Mouse (Mus musculus): ENCODE results near the gene Gm8369. TPM values are rescaled to one million over a fixed set of nuclear protein-coding genes. Genes with fewer than 3 reads are reported as not detected.
"Not testable (repeated sequence)": the region's sequence is repeated elsewhere in the genome, so short reads cannot be mapped to it uniquely, and the experiment has no call there.

Gene Gm8369
- 1 to 10 TPM; 1.3 to 1.5 TPM for total RNA-seq (2021)
- long read RNA-seq, experiment 1, result 0 reads
- long read RNA-seq, experiment 2, result 0 reads

DNA sequence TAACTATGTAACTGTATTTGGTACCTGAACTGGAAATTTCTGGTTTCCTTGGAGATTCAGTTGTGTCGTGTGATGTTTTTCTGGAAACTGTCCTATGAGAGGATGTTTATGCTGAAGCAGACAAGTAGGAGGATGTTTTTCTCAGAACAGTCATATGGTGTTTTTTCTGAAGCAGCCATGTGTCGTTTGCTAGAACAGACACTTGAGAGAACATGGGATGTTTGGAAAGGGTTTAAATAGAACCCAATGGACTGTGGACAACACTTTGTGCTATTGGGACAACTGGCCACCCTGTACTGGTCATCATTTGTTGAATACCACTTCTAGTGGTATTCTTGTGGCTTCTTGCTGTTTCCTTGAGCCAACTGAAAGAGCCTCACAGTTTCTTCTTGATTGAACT, at the start of gene Gm8369:
Gene Gm8369 (plus strand): TSS at position 193 of the 400 bp plus-strand sequence.
- Histone ChIP-seq H3K4me3 (no peak within 1 kb of the TSS), H3K27ac (peak within 1 kb of the TSS; percentile 70)
- TF ChIP-seq CTCF (IDR thresholded peaks at IDR 0.05), result no peak

DNA sequence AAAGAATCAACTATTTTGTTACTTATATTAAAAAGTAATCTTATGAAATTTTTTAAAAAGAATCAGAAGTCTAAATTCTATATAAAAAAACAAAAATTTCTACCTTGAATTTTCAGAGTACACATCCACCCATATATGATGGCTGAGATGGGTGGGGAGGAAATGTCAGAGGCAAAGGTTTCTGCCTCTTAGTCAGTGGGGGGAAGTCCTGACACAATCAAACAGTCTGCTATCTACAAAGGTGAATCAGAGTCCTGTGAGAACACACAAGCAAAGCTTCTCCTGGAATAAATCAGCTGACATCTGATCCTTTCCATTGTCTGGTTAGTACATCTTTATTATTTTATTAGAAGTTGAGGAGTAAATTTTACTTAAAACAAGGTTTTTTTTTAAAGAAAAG, 42.4 kb upstream of the Gm8369 start, which contains the start of gene Ms4a4b:
Gene Ms4a4b (plus strand): TSS at position 216 of the 400 bp plus-strand sequence.
- DNase-seq (ENCODE audit: extremely low spot score in 1 of 2, low spot score in 2 of 2), result no peak
- Histone ChIP-seq H3K27ac (no peak within 1 kb of the TSS), H3K4me3 (no peak within 1 kb of the TSS)
- TF ChIP-seq CTCF (IDR thresholded peaks at IDR 0.05), result no peak
- intact Hi-C loops (cut with DNase I), result no loop called here

More for the DNA sequence above, at the start of gene Gm8369:
- intact Hi-C loops (cut with DNase I), result no loop called here
- no peak for DNase-seq (ENCODE audit: extremely low spot score in 1 of 2, low spot score in 2 of 2)

GRCm38 (mm10) chr19:11443964-11444363, 41.8 kb upstream of the Gm8369 start:
- Histone ChIP-seq H3K27ac (no peak overlapping the region), H3K4me3 (no peak overlapping the region)
- intact Hi-C loops (cut with DNase I), result no loop called here
- DNase-seq (ENCODE audit: extremely low spot score in 1 of 2, low spot score in 2 of 2), result no peak
- no peak for TF ChIP-seq CTCF (IDR thresholded peaks at IDR 0.05)

DNA sequence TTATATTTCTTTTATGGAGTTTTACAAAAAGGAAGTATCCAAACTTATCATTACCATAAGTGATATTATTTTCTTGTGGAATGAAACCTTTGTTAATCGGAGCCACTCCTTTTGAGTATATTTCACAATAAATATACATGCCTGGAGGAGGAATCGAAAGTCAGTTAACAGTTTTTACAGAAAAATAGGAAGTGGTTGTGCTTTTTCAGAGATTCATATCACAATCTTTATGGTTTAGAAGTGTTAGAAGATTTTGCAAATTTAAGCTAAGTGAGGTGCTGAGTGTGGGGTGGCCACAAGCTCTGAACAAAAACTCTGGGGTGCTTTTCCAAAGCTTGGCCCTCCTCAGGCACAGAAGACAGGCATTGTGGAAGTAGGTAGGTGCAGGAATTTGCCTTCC, 38.5 kb upstream of the Gm8369 start:
- TF ChIP-seq CTCF (IDR thresholded peaks at IDR 0.05), result no peak
- no peak overlapping the region for H3K4me3 ChIP-seq
- no peak for DNase-seq (ENCODE audit: extremely low spot score in 1 of 2, low spot score in 2 of 2)
- intact Hi-C loops (cut with DNase I), result no loop called here
- H3K27ac ChIP-seq, result no peak overlapping the region

GRCm38 (mm10) chr19:11459041-11459440, 26.7 kb upstream of the Gm8369 start:
- intact Hi-C loops (cut with DNase I); H3K27ac ChIP-seq; DNase-seq (ENCODE audit: extremely low spot score in 1 of 2, low spot score in 2 of 2); H3K4me3 ChIP-seq: not testable (repeated sequence)

GRCm38 (mm10) chr19:11464795-11465194, 20.9 kb upstream of the Gm8369 start:
- DNase-seq (ENCODE audit: extremely low spot score in 1 of 2, low spot score in 2 of 2); H3K4me3 ChIP-seq; intact Hi-C loops (cut with DNase I); H3K27ac ChIP-seq: not testable (repeated sequence)

DNA sequence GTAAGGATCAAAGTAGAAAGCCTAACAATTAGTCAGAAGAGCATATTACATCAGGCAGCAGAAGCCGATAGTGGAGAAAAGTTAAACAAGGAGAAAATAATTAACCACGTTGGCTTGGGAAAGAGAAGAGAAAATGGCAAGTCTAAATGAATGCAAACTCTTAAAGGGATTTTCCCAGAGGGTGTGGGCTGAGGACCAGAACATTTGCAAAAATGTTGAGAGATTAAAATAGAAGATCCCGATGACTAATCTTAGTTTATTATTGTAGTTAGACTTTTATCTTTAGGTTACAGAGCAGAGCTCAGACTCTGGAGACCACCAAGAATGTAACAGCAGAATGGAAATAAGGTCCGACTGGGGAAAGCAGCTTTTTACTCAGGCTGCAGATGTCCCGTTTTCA, 19.3 kb upstream of the Gm8369 start:
- TF ChIP-seq CTCF (IDR thresholded peaks at IDR 0.05), result no peak
- DNase-seq (ENCODE audit: extremely low spot score in 1 of 2, low spot score in 2 of 2), result no peak
- H3K4me3 ChIP-seq, result no peak overlapping the region
- intact Hi-C loops (cut with DNase I), result no loop called here
- no peak overlapping the region for H3K27ac ChIP-seq

DNA sequence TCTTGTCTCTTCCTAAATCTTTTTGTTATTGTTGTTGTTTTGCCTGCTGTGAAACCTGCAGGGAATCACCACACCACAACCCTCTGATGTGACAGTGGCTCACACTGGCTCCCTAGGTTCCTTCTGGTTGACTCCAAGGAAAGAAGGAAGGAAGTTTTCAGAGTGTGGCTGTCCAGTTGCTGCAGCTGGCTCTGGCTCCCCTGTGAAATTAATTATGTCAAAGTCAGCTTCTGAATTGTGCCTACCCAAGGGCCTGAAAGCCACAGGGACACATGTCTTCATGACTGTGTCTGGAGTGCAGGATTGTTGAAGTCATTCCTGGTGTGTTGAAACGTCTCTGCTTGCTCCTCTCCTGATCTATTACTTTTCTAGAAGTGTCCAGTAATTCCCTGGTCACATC, 17.4 kb upstream of the Gm8369 start:
- H3K27ac ChIP-seq; DNase-seq (ENCODE audit: extremely low spot score in 1 of 2, low spot score in 2 of 2); H3K4me3 ChIP-seq; intact Hi-C loops (cut with DNase I): not testable (repeated sequence)

GRCm38 (mm10) chr19:11469215-11469614, 16.5 kb upstream of the Gm8369 start, which contains the start of gene Ms4a6c:
TSS of gene Ms4a6c (plus strand) at chr19:11469366.
- H3K27ac ChIP-seq; H3K4me3 ChIP-seq; intact Hi-C loops (cut with DNase I); DNase-seq (ENCODE audit: extremely low spot score in 1 of 2, low spot score in 2 of 2): not testable (repeated sequence)

DNA sequence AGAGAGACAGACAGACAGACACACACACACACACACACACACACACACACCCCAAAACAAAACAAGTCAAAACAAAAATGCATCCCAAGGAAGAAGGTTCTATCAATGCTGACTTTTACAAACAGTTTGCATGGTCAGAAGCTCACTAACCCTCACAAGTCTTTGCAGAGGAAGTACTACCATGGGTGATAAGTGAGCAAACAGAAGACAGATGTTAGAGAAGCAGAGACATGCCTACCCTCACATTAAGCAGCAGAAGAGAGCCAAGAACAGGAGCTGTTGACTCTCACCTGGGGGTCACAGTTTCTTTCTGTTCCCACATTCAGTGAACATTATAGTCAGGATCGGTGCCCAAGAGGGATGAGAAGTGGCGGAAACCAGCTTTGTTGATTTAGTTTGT, 6.0 kb upstream of the Gm8369 start:
- Histone ChIP-seq H3K4me3 (no peak overlapping the region), H3K27ac (no peak overlapping the region)
- TF ChIP-seq CTCF (IDR thresholded peaks at IDR 0.05), result no peak
- intact Hi-C loops (cut with DNase I), result no loop called here
- no peak for DNase-seq (ENCODE audit: extremely low spot score in 1 of 2, low spot score in 2 of 2)

DNA sequence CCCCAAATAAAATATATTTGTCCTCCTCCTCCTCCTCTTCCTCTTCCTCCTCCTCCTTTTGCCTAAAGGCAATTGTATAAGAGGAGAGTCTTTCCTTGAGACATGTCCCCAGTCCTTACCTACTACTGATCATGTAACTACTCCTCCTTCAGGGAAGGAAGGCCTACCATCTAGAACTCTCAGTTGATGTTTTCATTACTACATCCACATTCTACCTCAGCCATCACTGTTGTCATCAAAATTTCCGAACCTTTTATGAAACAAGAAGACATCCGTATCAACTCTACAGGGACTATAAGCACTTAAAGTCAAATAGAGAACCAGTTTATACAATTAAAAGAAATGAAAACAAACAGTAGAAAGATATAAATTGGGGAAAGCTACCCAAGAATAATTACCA, 3.1 kb upstream of the Gm8369 start:
- no peak overlapping the region for H3K27ac ChIP-seq
- no peak for TF ChIP-seq CTCF (IDR thresholded peaks at IDR 0.05)
- no peak overlapping the region for H3K4me3 ChIP-seq
- no peak for DNase-seq (ENCODE audit: extremely low spot score in 1 of 2, low spot score in 2 of 2)
- intact Hi-C loops (cut with DNase I), result no loop called here

- intact Hi-C loops (cut with DNase I), result no loop called here
- no peak for TF ChIP-seq CTCF (IDR thresholded peaks at IDR 0.05)
- Histone ChIP-seq H3K27ac (no peak overlapping the region), H3K4me3 (no peak overlapping the region)
- DNase-seq (ENCODE audit: extremely low spot score in 1 of 2, low spot score in 2 of 2), result no peak
These were observed 1.8 kb upstream of the Gm8369 start for GRCm38 (mm10) chr19:11483941-11484340.

DNA sequence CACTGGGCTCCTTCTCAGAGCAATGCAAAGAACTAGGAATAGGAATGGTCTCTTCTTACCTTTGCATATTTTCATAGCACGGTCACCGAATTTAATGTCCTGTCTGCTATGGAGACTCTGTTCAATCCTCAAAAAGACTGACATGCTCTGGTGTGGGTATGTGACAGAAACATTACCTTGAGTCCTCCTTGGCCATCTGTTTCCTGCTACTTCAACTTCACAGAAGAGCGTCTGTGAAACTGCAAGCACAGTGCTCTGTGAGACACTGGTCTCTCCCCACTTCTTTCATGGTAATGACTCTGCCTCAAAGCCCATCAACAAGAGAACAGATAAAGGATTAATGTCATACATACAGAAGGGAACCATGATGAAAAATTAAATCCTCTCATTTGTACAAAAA, 1.4 kb upstream of the Gm8369 start:
- no peak overlapping the region for H3K27ac ChIP-seq
- intact Hi-C loops (cut with DNase I), result no loop called here
- no peak for TF ChIP-seq CTCF (IDR thresholded peaks at IDR 0.05)
- no peak overlapping the region for H3K4me3 ChIP-seq
- DNase-seq (ENCODE audit: extremely low spot score in 1 of 2, low spot score in 2 of 2), result no peak
